Mouse (Mus musculus) bone marrow macrophage, adult 2 months (primary cell): ENCODE results near the gene Cep78. TPM values are rescaled to one million over a fixed set of nuclear protein-coding genes. Genes with fewer than 3 reads are reported as not detected.

Source experiments
- H3K27ac ChIP-seq: 2 replicates; pipeline ENCODE4 v1.5.1; 2012; ENCODE audit warnings: low read depth, low read length; ENCODE audit not compliant: insufficient read depth
- H3K4me1 ChIP-seq: 2 replicates; pipeline ENCODE4 v1.6.1; 2012; ENCODE audit warnings: low read length; ENCODE audit not compliant: control insufficient read depth, insufficient read depth
- H3K4me3 ChIP-seq: 2 replicates; pipeline ENCODE4 v1.5.1; 2012; ENCODE audit warnings: mild to moderate bottlenecking, low read length, moderate library complexity; ENCODE audit not compliant: insufficient read depth
- CTCF ChIP-seq: IDR thresholded peaks from 2 replicates; pipeline ENCODE4 v1.5.1; 2012; ENCODE audit warnings: low read depth, mild to moderate bottlenecking, low read length, moderate library complexity
- POLR2A ChIP-seq: IDR thresholded peaks from 2 replicates; pipeline ENCODE4 v1.6.1; 2012; ENCODE audit warnings: mild to moderate bottlenecking, low read depth, low read length, borderline replicate concordance
- polyA plus RNA-seq: library from polyadenylated mRNA; stranded (reverse); fragments of >200 nt; gene quantifications from 2 replicates; pipeline ENCODE4 v1.2.4, GENCODE M21; 2012; ENCODE audit not compliant: missing spikeins, insufficient read depth, insufficient read length

The Cep78 gene
- polyA plus RNA-seq, 1 experiment: 9.2 TPM

DNA sequence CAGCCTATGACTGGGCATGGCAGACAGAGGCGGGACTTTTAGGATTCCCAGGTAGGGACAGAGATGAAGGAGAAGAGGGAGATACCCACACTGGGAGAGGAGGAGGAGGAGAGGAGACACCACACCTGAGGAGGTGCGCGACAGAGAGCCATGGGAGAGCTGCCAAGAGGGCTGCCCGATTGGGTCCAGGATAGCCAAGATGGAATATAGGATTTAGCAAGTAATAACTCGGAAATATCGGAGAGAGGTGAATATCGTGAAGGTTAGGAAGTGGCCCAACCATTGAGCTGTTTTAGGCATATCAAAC is 41.7 kb downstream of the Cep78 start:
- no peak overlapping the region for H3K4me3 ChIP-seq
- peaks cover 11% of the 10 kb centered on the region for H3K4me1 ChIP-seq
- TF ChIP-seq POLR2A: no peak
- no peak for TF ChIP-seq CTCF
- no peak overlapping the region for H3K27ac ChIP-seq

DNA sequence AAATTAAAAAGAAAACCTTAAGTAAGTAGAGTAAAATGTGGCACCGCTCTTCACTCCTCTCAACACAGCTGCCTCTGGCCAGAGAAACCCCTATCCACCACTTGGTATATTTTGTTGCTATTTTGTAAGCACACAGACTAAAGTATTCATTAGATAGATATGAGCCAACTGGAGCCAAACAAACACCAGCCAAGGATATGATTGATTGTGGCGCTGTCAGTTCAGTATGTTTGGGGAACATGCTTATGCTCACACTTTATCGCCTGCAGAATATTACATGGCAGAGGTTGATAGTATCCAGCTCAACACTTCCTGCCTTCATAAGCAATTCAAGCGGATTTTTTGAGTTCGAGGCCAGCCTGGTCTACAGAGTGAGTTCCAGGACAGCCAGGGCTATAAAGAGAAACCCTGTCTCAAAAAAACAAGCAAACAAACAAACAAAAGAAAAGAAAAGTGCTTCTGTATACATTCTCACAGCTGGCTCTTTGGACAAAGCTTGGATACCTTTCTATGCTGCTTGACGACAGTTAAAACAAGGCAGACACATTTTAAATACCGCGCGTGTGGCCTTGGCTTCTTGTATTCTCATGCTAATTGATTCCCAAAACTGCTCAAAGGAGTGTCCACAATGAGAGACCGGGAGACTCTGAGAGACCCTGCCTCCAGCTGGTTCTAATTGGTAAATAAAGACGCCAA is 42.2 kb downstream of the Cep78 start:
- TF ChIP-seq POLR2A (no peak), CTCF (no peak)
- H3K4me3 ChIP-seq: no peak overlapping the region
- H3K4me1 ChIP-seq: peaks cover 11% of the 10 kb centered on the region
- no peak overlapping the region for H3K27ac ChIP-seq

DNA sequence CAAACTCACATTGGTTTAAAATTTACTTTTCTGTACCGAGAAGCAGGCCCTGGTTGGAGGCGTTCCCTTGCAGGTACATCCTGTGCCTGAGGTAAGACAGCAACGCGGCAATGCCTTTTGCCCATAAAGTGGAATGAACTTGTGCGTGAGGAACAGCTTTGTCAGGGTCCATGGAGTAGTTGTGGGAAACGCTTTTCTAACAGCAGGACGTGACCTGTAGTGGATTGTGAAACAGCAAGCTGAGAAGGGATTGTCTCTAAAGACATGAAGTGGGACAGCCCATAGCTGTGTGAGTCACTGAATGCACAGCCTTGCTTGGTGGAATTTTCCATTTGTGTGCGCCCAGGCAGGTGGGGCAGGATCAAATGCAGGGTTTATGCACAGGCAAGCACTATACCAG is 43.4 kb downstream of the Cep78 start:
- TF ChIP-seq POLR2A: no peak
- TF ChIP-seq CTCF: no peak
- Histone ChIP-seq H3K4me3 (no peak overlapping the region), H3K4me1 (peaks cover 5% of the 10 kb centered on the region), H3K27ac (no peak overlapping the region)

DNA sequence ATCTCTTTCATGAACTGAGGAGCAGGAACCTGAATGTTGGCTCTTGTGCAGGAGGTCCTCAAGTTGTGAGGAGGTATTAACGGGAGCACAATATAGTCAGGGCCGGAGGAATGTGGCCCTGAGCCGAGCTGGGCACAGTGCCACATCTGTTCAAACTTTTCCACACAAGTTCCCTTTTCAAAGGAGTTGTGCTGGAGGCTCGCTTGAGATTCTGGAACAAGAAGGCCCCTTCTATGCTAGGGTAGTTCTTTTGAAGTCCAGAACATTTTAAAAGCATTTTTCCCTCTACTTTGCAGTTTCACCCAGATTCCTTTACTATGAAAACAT is 59.1 kb downstream of the Cep78 start:
- 0 out of 2 replicates have a peak overlapping the region, but pooled peaks have one; percentile 60 for H3K27ac ChIP-seq
- TF ChIP-seq CTCF (no peak), POLR2A (no peak)
- H3K4me3 ChIP-seq: peak overlapping the region; percentile 68
- peaks cover 11% of the 10 kb centered on the region for H3K4me1 ChIP-seq

- TF ChIP-seq CTCF (no peak), POLR2A (no peak; the same call in 1 of the 2 replicates)
- Histone ChIP-seq H3K4me1 (peaks cover 11% of the 10 kb centered on the region), H3K27ac (peak overlapping the region; percentile 60), H3K4me3 (peak overlapping the region; percentile 68)
These were observed 59.7 kb downstream of the Cep78 start for GRCm38 (mm10) chr19:15924866-15925718.

- Histone ChIP-seq H3K27ac (peak overlapping the region; percentile 60), H3K4me3 (peak overlapping the region; percentile 68), H3K4me1 (peaks cover 11% of the 10 kb centered on the region)
- TF ChIP-seq POLR2A (no peak), CTCF (no peak)
These were observed 60.5 kb downstream of the Cep78 start for GRCm38 (mm10) chr19:15924181-15924865.

DNA sequence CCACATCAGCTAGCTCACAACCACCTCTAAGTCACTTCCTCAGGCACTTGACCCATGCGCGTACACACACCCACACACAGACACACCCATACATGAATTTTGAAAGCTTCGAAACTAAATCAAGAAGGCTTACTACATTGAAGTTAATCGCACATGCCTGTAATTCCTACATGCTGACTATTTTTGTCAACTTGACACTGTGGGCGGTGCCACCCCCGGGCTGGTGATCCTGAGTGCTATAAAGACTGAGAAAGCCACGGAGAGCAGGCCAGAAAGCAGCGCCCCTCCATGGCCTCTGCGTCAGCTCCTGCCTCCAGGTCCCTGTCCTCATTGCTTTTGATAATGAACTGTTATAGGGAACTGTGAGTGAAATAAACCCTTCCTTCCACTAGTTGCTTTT is 61.4 kb downstream of the Cep78 start:
- H3K27ac ChIP-seq: peak overlapping the region; percentile 60
- TF ChIP-seq POLR2A (no peak), CTCF (no peak)
- H3K4me3 ChIP-seq: peak overlapping the region; percentile 68
- peaks cover 11% of the 10 kb centered on the region for H3K4me1 ChIP-seq

GRCm38 (mm10) chr19:15919336-15919735 is 65.5 kb downstream of the Cep78 start:
- H3K4me1 ChIP-seq: peaks cover 7% of the 10 kb centered on the region; the same call in 1 of the 2 replicates
- no peak for TF ChIP-seq POLR2A
- TF ChIP-seq CTCF: no peak
- no peak overlapping the region for H3K27ac ChIP-seq
- H3K4me3 ChIP-seq: no peak overlapping the region

DNA sequence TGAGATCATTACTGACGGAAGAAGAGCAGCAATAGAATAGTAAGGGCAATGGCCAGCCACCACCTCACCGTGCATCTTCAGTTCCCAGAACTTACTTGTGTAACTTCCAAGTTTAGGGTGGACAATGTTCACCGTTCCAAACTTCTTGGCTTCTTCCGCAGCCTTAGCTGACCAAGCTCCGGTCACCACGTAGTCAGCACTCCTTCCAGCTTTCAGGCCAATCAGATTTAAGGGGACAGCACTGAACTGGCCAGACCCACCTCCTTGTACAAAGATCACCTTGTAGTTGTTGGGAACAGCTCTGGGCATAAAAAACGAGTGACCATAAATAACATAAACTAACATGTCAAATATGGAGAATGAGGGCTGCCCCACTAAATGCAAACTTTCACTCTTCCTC is 66.7 kb downstream of the Cep78 start:
- H3K27ac ChIP-seq: no peak overlapping the region
- H3K4me1 ChIP-seq: peaks cover 6% of the 10 kb centered on the region; the same call in 1 of the 2 replicates
- TF ChIP-seq POLR2A: no peak
- TF ChIP-seq CTCF: no peak
- no peak overlapping the region for H3K4me3 ChIP-seq

GRCm38 (mm10) chr19:15913249-15913997 is 71.4 kb downstream of the Cep78 start:
- no peak overlapping the region for H3K27ac ChIP-seq
- H3K4me3 ChIP-seq: no peak overlapping the region
- TF ChIP-seq POLR2A (no peak), CTCF (no peak)
- no peaks in the 10 kb centered on the region for H3K4me1 ChIP-seq
